Mouse (Mus musculus): ENCODE results near the gene Tmod3. TPM values are rescaled to one million over a fixed set of nuclear protein-coding genes. Genes with fewer than 3 reads are reported as not detected.

Gene Tmod3
- polyA plus RNA-seq, 1 experiment from 2014 or later: 66.2 TPM

GRCm38 (mm10) chr9:75465856-75466255 is 93.6 kb downstream of the Tmod3 start:
- 97% methylated on average over 9 of the region's 9 CpGs for WGBS
- Histone ChIP-seq H3K9me3 (ENCODE audit: control insufficient read depth, low read length) (no peaks in the 10 kb centered on the region), H3K27ac (no peak overlapping the region), H3K4me3 (replicated peaks; ENCODE audit: low read length) (no peak overlapping the region), H3K9ac (no peak overlapping the region), H3K27me3 (ENCODE audit: control insufficient read depth, insufficient read depth, low read length) (no peaks in the 10 kb centered on the region), H3K36me3 (replicated peaks; ENCODE audit: control insufficient read depth, insufficient read depth) (peaks cover 82% of the 10 kb centered on the region), H3K4me2 (replicated peaks) (no peak overlapping the region), H3K4me1 (replicated peaks; ENCODE audit: control insufficient read depth, insufficient read depth, low read length) (no peaks in the 10 kb centered on the region)
- DNase-seq (ENCODE audit: low spot score) (no peak), ATAC-seq (ENCODE audit: low FRiP score) (no peak)

- peaks cover 98% of the 10 kb centered on the region for H3K36me3 ChIP-seq (replicated peaks; ENCODE audit: control insufficient read depth, insufficient read depth)
- WGBS: 82% methylated on average over 8 of the region's 8 CpGs
- ATAC-seq (ENCODE audit: low FRiP score) (no peak), DNase-seq (ENCODE audit: low spot score) (no peak)
- H3K27ac ChIP-seq: no peak overlapping the region
- H3K9me3 ChIP-seq (ENCODE audit: control insufficient read depth, low read length): no peaks in the 10 kb centered on the region
- H3K27me3 ChIP-seq (ENCODE audit: control insufficient read depth, insufficient read depth, low read length): no peaks in the 10 kb centered on the region
- H3K9ac ChIP-seq: no peak overlapping the region
- H3K4me3 ChIP-seq (replicated peaks; ENCODE audit: low read length): no peak overlapping the region
- no peak overlapping the region for H3K4me2 ChIP-seq (replicated peaks)
- no peaks in the 10 kb centered on the region for H3K4me1 ChIP-seq (replicated peaks; ENCODE audit: control insufficient read depth, insufficient read depth, low read length)
Observed at GRCm38 (mm10) chr9:75463050-75463660, 96.3 kb downstream of the Tmod3 start.

GRCm38 (mm10) chr9:75455684-75456083 is 103.8 kb downstream of the Tmod3 start:
- DNase-seq (ENCODE audit: low spot score) (no peak), ATAC-seq (ENCODE audit: low FRiP score) (no peak)
- Histone ChIP-seq H3K4me3 (replicated peaks; ENCODE audit: low read length) (no peak overlapping the region), H3K4me2 (replicated peaks) (no peak overlapping the region), H3K9ac (no peak overlapping the region), H3K27ac (no peak overlapping the region), H3K27me3 (ENCODE audit: control insufficient read depth, insufficient read depth, low read length) (no peaks in the 10 kb centered on the region), H3K9me3 (ENCODE audit: control insufficient read depth, low read length) (no peaks in the 10 kb centered on the region), H3K4me1 (replicated peaks; ENCODE audit: control insufficient read depth, insufficient read depth, low read length) (no peaks in the 10 kb centered on the region), H3K36me3 (replicated peaks; ENCODE audit: control insufficient read depth, insufficient read depth) (peaks cover 98% of the 10 kb centered on the region)
- 87% methylated on average over 10 of the region's 10 CpGs for WGBS

- ATAC-seq (ENCODE audit: low FRiP score): no peak
- Histone ChIP-seq H3K27ac (no peak overlapping the region), H3K4me2 (replicated peaks) (no peak overlapping the region), H3K9me3 (ENCODE audit: control insufficient read depth, low read length) (no peaks in the 10 kb centered on the region), H3K4me1 (replicated peaks; ENCODE audit: control insufficient read depth, insufficient read depth, low read length) (no peaks in the 10 kb centered on the region), H3K9ac (no peak overlapping the region), H3K4me3 (replicated peaks; ENCODE audit: low read length) (no peak overlapping the region), H3K36me3 (replicated peaks; ENCODE audit: control insufficient read depth, insufficient read depth) (peaks cover 93% of the 10 kb centered on the region), H3K27me3 (ENCODE audit: control insufficient read depth, insufficient read depth, low read length) (no peaks in the 10 kb centered on the region)
- DNase-seq (ENCODE audit: low spot score): no peak
- WGBS: 97% methylated on average over 2 of the region's 2 CpGs
Observed at GRCm38 (mm10) chr9:75453994-75454393, 105.5 kb downstream of the Tmod3 start.

GRCm38 (mm10) chr9:75448021-75448420 is 111.4 kb downstream of the Tmod3 start:
- Histone ChIP-seq H3K9ac (no peak overlapping the region), H3K36me3 (replicated peaks; ENCODE audit: control insufficient read depth, insufficient read depth) (peaks cover 80% of the 10 kb centered on the region), H3K4me1 (replicated peaks; ENCODE audit: control insufficient read depth, insufficient read depth, low read length) (no peaks in the 10 kb centered on the region), H3K4me2 (replicated peaks) (no peak overlapping the region), H3K27ac (no peak overlapping the region), H3K9me3 (ENCODE audit: control insufficient read depth, low read length) (no peaks in the 10 kb centered on the region), H3K27me3 (ENCODE audit: control insufficient read depth, insufficient read depth, low read length) (no peaks in the 10 kb centered on the region), H3K4me3 (replicated peaks; ENCODE audit: low read length) (no peak overlapping the region)
- 94% methylated on average over 3 of the region's 3 CpGs for WGBS
- ATAC-seq (ENCODE audit: low FRiP score): no peak
- DNase-seq (ENCODE audit: low spot score): no peak

Other genes starting within 250 kb of the Tmod3 start
- not detected in 2 replicates for gene Bcl2l10, start 211.9 kb downstream of the Tmod3 start, polyA plus RNA-seq (2014; fragmentation: Nextera tagmentation; extraction: Ambion mirVana)
- gene Mapk6, start 149.7 kb downstream of the Tmod3 start, polyA plus RNA-seq (2014; fragmentation: Nextera tagmentation; extraction: Ambion mirVana): 185 and 192 TPM in 2 replicates
- gene Leo1, start 118.1 kb downstream of the Tmod3 start, polyA plus RNA-seq (2014; fragmentation: Nextera tagmentation; extraction: Ambion mirVana): 36.1 and 36.9 TPM in 2 replicates
- gene Tmod2, start 51.7 kb upstream of the Tmod3 start, polyA plus RNA-seq (2014; fragmentation: Nextera tagmentation; extraction: Ambion mirVana): 248 and 272 TPM in 2 replicates
- 38.1 and 41.3 TPM in 2 replicates for gene Lysmd2, start 66.1 kb upstream of the Tmod3 start, polyA plus RNA-seq (2014; fragmentation: Nextera tagmentation; extraction: Ambion mirVana)
- 116 and 126 TPM in 2 replicates for gene Scg3, start 124.4 kb upstream of the Tmod3 start, polyA plus RNA-seq (2014; fragmentation: Nextera tagmentation; extraction: Ambion mirVana)
- 3.9 and 5.4 TPM in 2 replicates for gene Bmp5, start 215.7 kb upstream of the Tmod3 start, polyA plus RNA-seq (2014; fragmentation: Nextera tagmentation; extraction: Ambion mirVana)

Measured in hindbrain, embryonic 14.5 days (tissue).